Mouse (Mus musculus): ENCODE data around the gene Cnep1r1.

Gene Cnep1r1

GRCm38 (mm10) chr8:88118456-88119036, at the start of gene Cnep1r1:
Cnep1r1 (plus strand) TSS chr8:88118769.
- DNase-seq (ENCODE audit: low spot score in 2 of 2), result peak; percentile 95 to 96

GRCm38 (mm10) chr8:88082183-88082582, 36.4 kb upstream of the Cnep1r1 start:
- no peak for DNase-seq (ENCODE audit: low spot score in 2 of 2)

GRCm38 (mm10) chr8:88088006-88088405, 30.6 kb upstream of the Cnep1r1 start:
- DNase-seq (ENCODE audit: low spot score in 2 of 2), result no peak

GRCm38 (mm10) chr8:88091661-88092060, 26.9 kb upstream of the Cnep1r1 start:
- no peak for DNase-seq (ENCODE audit: low spot score in 2 of 2)

- no peak for DNase-seq (ENCODE audit: low spot score in 2 of 2)
Measured at GRCm38 (mm10) chr8:88093367-88093766, 25.2 kb upstream of the Cnep1r1 start.

- no peak for DNase-seq (ENCODE audit: low spot score in 2 of 2)
Measured at GRCm38 (mm10) chr8:88098856-88099255, 19.7 kb upstream of the Cnep1r1 start.

- peak; percentile 31 to 54 for DNase-seq (ENCODE audit: low spot score in 2 of 2)
Measured at GRCm38 (mm10) chr8:88099526-88099925, 19.0 kb upstream of the Cnep1r1 start.

- DNase-seq (ENCODE audit: low spot score in 2 of 2), result no peak
Measured at GRCm38 (mm10) chr8:88109241-88109640, 9.3 kb upstream of the Cnep1r1 start.

GRCm38 (mm10) chr8:88119076-88119475, 507 bp downstream of the Cnep1r1 start:
- no peak for DNase-seq (ENCODE audit: low spot score in 2 of 2)

GRCm38 (mm10) chr8:88124850-88125249, 6.3 kb downstream of the Cnep1r1 start:
- no peak for DNase-seq (ENCODE audit: low spot score in 2 of 2)

- DNase-seq (ENCODE audit: low spot score in 2 of 2), result no peak
Measured at GRCm38 (mm10) chr8:88129397-88129796, 10.8 kb downstream of the Cnep1r1 start.

- no peak for DNase-seq (ENCODE audit: low spot score in 2 of 2)
Measured at GRCm38 (mm10) chr8:88130754-88131317, 12.3 kb downstream of the Cnep1r1 start.

- peak; percentile 97 for DNase-seq (ENCODE audit: low spot score in 2 of 2)
Measured at GRCm38 (mm10) chr8:88137748-88138484, 19.3 kb downstream of the Cnep1r1 start, which contains the start of gene Heatr3. Heatr3 (plus strand) TSS chr8:88137855.

GRCm38 (mm10) chr8:88139256-88139655, 20.7 kb downstream of the Cnep1r1 start:
- no peak for DNase-seq (ENCODE audit: low spot score in 2 of 2)

- DNase-seq (ENCODE audit: low spot score in 2 of 2), result no peak
Measured at GRCm38 (mm10) chr8:88141629-88142028, 23.1 kb downstream of the Cnep1r1 start.

GRCm38 (mm10) chr8:88144041-88144440, 25.5 kb downstream of the Cnep1r1 start:
- no peak for DNase-seq (ENCODE audit: low spot score in 2 of 2)

GRCm38 (mm10) chr8:88150910-88151371, 32.4 kb downstream of the Cnep1r1 start:
- DNase-seq (ENCODE audit: low spot score in 2 of 2), result no peak

GRCm38 (mm10) chr8:88160237-88160995, 41.8 kb downstream of the Cnep1r1 start:
- DNase-seq (ENCODE audit: low spot score in 2 of 2), result no peak

GRCm38 (mm10) chr8:88161439-88161838, 42.9 kb downstream of the Cnep1r1 start:
- DNase-seq (ENCODE audit: low spot score in 2 of 2), result peak; percentile 42 to 71

- DNase-seq (ENCODE audit: low spot score in 2 of 2), result no peak
Measured at GRCm38 (mm10) chr8:88175264-88175663, 56.7 kb downstream of the Cnep1r1 start.

GRCm38 (mm10) chr8:88177291-88177690, 58.7 kb downstream of the Cnep1r1 start:
- no peak for DNase-seq (ENCODE audit: low spot score in 2 of 2)

GRCm38 (mm10) chr8:88183121-88183520, 64.6 kb downstream of the Cnep1r1 start:
- DNase-seq (ENCODE audit: low spot score in 2 of 2), result no peak
